Mouse (Mus musculus) ovary, postnatal 14 days (tissue): ENCODE data around the gene Eipr1.

ENCODE experiments used
- DNase-seq: peaks from one replicate; pipeline ENCODE4 v3.0.0; 2022; ENCODE audit warnings: low spot score

The Eipr1 gene

DNA sequence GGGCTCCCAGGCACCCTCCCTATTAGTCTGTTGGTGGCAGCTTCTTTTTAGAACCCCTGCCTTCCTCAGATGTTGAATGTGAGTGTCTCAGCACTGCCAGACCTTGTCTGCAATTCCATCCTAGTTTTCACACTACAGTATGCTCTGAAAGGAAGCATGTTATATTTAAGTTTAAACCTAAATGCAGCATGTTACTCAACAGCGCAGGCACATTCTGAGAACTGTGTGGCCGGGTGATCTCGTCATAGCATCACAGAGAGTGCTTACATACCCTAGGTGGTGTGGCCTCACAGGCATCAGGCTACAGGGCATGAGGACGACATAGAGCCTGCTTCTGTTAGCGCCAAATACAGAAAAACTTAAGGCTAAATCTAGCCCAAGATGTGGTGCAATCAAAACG, 24.0 kb downstream of the Eipr1 start:
- no peak for DNase-seq

GRCm38 (mm10) chr12:28780180-28780579, 28.6 kb downstream of the Eipr1 start:
- no peak for DNase-seq

DNA sequence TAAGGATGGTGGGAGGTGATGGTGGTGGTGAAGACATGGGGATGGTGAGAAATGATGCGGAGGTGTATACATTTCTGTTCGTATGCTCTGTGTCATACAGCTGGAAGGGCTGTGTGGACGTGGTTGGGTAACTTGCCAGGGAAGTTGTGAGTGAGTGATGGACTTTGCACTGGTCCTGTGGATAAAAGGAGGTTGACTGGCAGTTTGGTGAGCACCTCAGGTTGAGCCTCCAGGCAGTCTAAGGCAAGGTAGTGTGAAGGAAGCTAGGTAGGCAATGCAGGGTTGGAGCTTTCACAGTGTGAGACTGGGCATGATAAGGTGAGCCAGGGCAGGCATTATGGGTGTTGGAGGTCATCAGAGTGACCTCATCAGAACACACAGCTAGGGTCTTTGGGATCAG, 31.0 kb downstream of the Eipr1 start:
- no peak for DNase-seq

DNA sequence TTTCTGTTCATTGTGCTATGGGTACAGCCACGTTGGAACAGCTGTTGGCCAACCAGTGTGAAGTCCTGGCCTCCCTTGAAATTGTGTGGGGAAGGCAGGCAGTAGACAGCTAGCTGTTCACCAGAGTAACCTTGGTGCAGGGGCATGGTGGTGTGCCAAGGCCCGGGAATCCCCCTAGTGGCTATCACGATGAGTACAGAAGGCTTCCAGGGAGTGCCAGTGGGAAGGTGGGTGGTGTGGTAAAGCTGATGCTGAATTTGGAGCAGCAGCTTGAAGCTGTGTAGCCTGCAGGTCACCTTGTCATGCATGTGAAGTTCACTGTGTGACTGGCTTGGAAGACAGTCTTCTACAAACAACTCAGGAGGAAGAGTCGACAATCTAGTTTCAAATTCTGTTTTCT, 32.8 kb downstream of the Eipr1 start:
- no peak for DNase-seq

DNA sequence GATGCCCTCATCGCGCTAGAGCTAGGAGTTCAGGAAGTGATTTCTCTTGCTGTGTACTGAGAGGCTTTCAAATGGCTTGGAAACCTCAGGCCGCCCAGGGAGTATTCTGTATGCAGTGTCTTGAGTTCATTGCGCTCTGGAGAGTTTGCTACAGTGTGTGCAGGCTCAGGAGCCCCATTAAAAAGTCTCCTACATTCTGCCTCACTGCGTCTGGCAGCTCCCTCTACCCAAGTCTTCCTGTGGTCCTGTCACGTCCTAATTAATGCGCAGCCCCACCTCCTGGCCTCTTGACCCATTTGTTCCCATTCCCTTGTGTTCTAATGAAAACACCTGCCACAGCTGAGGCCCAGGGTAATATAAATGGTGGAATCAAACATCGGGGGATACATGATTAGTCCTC, 33.3 kb downstream of the Eipr1 start:
- DNase-seq, result no peak

- no peak for DNase-seq
These were observed 33.7 kb downstream of the Eipr1 start for GRCm38 (mm10) chr12:28785299-28785698.

DNA sequence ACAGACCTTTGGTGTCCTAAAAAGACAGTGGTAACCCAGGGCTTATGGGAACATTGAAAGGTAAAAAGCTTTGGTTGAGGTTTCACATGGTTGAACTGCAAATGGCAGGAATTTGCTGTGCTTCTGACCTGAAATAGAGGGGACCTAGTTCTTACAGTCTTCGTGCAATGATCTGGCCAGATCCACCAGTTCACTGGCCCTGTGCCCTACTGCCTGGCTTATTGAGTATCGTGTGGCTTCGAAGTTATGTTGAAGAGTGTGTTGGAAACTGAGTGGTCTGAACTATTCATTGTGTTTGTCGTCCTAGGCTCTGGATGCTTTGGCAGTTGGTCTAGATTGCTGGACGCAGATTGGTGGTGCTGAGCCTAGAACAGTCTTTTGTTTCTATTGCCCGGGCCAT, 34.7 kb downstream of the Eipr1 start:
- no peak for DNase-seq

DNA sequence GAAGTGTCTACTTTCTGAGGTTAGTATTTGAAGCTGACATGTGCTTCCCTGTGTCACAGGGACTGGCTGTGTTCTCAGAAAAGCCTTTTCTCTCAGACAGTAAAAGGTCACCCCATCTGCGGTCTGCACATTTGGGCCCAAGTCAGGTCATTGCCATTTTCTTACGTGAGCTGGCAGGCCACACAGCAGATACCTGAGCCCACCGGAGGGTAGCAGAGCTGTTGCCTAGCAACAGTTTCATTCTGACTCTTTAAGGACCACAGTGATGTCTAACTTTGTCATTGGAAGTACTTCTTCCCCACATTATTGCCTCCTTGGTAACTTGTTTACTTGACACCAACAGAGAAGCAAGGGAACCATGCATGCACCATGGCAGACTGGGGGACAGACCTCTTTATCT, 41.0 kb downstream of the Eipr1 start:
- DNase-seq, result no peak

DNA sequence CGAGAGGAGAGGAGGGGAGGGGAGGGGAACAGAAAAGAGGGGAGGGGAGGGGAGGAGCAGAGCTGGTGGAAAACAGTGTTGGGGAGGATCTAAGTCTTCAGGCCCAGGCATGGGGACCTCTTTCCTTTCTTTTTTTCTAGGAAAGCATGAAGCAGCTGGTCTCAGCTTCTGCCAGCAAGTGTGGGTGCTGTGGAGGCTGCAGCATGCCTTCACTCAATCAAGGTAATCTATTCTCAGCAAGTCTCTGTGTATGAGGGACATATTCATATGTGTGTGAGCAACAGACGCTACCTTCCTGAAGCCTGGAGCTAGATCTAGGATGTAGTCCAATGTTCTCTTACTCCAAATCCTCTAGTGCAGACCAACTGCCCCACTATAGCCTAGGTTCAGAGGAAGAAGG, 42.1 kb downstream of the Eipr1 start:
- DNase-seq, result no peak

DNA sequence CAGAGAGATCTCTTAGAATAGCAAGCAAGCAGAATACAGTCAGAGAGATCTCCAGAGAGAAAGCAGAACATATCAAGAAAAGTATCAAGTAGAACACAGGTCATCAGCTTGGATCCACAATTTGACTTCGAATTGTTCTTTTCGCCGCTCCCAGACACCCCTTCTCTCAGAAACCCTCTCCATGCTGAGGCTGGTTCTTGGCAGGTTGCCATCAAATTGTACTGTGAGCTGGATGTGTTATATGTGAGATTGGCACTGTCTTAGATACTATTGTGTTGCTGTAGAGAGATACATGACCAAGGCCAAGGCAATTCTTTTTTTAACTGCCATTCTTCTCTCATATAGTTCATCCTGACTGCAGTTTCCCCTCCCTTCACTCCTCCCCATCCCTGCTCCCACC, 43.4 kb downstream of the Eipr1 start:
- DNase-seq, result no peak

- DNase-seq, result no peak
These were observed 45.3 kb downstream of the Eipr1 start for GRCm38 (mm10) chr12:28796881-28797420.

DNA sequence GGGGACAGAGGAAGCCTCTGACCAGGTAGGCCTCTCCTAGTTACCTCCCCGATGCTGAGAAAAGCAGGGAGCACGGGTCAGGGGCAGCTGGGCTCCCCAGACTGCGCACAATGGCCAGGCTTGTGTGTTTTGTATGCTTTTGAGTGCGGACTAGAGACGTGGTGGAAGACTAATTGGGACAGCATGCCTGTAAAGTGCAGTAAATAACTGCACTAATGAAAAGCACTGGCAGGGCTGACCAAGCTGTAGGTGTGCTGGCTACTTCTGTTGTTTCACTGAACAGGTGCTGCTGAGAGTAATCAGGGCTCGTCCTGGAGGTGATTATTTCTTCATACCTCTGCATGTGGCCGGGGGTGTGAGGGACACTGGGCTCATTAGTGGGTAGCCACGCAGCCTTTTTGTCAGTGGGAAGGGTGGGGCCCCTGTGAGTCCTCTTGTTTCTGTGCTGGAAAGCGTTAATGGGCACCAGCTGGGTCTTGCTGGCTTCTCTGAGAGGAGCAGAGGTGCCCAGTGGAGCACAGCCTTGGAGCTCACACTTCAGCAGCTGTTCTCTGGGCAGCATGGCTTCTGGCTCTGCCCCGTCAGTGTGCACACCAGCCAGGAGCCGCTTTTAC, 48.3 kb downstream of the Eipr1 start:
- no peak for DNase-seq

- no peak for DNase-seq
These were observed 48.8 kb downstream of the Eipr1 start for GRCm38 (mm10) chr12:28800423-28800822.

DNA sequence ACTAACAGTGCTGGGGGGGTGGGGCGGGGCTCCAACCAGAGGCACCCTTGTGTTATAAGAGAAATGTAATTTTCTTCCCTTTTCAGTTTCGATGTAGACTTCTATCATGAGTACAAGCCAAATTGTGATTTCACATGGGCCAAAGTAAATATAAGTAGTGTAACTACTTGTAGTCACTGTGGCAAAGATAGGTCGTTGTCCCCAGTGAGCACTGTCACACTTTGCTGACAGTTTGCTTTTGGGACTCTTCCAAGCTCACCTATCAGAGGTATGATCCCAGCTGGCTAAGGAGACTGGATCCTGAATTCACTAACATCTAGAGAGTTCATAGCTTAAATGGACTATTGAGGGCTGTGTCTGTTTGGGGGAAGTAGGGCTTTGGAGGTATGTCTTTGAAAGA, 49.3 kb downstream of the Eipr1 start:
- DNase-seq, result no peak

DNA sequence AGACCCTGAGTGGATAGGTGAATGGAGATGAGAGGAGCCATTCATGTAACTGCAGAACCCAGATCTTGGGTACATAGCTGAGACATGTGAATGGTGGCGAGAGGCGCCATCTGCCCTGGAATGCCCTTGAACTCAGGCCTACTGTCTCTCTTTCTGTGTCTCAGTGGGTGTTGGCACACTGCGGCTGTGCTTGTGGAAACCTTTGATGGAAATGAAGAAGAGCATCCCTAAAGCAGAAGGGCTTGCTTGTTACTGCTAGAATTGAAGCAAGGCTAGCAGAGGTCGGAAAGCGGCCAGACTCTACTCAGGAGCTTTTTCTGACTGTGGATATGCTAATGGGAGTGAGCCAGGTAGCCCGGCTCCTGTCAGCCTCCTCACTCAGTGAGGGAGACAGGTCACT, 50.1 kb downstream of the Eipr1 start:
- DNase-seq, result no peak

- no peak for DNase-seq
These were observed 51.4 kb downstream of the Eipr1 start for GRCm38 (mm10) chr12:28803043-28803442.

DNA sequence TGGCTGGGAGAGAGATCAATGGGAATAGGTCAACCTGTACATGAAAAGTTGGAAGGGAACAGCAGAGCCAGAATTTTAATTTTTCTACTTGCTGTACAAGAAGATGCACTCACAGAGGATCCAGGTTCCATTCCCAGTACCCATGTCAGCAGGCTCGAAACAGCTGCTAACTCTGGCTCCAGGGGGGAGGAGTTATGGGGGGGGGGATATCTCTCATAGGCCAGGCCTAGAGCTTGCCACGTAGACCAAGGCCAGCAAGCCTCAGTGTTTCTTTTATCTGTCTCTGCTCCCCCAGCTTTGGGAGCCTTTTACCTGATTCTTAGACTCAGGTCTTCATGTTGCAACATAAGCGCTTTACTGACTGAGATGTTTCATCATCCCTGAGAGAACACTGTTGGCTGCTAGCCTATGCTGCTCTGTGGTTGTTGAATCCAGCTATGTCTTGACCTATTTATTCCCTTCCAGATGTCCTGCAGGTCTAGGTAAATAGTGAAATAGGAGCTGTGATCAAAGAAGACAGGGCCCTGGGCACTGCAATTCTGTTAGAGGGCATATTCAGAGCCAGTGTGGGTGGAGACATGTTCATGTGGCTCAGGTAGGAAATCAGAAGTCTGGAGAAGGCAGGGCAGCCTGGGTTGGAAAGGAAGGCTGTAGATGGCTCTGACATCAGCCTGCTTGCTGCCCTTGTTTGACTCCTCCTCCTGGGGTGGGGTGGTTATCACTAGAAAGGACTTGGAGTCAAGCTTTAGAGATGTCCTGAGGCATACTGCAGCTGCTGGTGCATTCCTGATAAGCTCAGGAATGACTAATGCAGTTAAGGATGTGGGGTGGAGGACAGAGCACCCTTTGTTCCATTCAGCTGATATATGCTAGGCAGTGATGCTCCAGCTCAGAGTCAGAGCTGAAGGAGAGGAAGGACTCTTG, 53.2 kb downstream of the Eipr1 start:
- DNase-seq, result no peak

GRCm38 (mm10) chr12:28808786-28809375, 57.3 kb downstream of the Eipr1 start:
- DNase-seq, result no peak

- no peak for DNase-seq
These were observed 58.2 kb downstream of the Eipr1 start for GRCm38 (mm10) chr12:28809756-28810337.

DNA sequence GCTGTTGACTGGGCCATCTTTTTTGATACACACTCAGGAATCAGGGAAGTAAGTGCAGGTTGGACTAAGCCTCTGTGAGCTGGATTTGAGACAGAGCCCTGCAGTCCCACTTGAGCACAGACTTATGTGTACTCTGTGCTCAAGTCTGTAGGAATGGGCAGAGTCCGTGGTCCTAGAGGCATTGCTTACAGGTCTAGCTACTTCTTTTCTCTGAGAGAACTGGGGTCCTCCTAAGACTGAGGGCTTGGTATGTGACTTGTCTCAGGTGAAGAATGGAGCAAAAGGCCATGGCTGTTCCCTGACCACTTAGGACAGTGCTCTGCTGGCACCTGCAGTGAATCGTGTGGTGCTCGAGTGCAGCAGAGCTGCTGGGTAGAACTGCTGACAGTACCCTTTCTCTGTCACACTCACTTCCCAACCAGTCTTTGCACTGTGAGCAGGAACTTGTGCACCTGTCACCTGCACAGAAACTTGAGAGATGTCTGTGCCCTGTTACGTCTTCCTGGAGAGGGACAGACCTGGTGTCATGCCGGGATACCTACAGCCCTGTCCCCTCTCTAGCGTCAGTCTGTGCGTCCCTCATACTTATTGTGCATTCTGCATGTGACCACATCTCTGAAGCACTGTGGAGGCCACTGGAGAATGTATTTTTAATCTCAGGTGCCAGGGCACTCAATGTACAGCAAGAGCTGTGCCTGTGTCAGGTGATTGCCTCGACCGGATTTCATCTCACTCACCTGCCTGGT, 65.3 kb downstream of the Eipr1 start:
- no peak for DNase-seq

- no peak for DNase-seq
These were observed 65.8 kb downstream of the Eipr1 start for GRCm38 (mm10) chr12:28817427-28817752.

GRCm38 (mm10) chr12:28817891-28818290, 66.3 kb downstream of the Eipr1 start:
- DNase-seq, result no peak
